Mouse (Mus musculus) urinary bladder, adult 2 months (tissue): Measurements from ENCODE around the gene Olfr727. TPM values are rescaled to one million over a fixed set of nuclear protein-coding genes. Genes with fewer than 3 reads are reported as not detected.

ENCODE experiments used
- DNase-seq: peaks from one replicate; pipeline ENCODE4 v3.0.0; 2022; ENCODE audit warnings: low spot score
- polyA plus RNA-seq: library from polyadenylated mRNA; depleted of rRNA; stranded (reverse); fragments of >200 nt; gene quantifications from 2 replicates; pipeline ENCODE4 v1.2.3, GENCODE M21; 2012; rRNA removed

The Olfr727 gene
- polyA plus RNA-seq = not detected in 2 replicates

- no peak for DNase-seq
Measured at GRCm38 (mm10) chr14:50122886-50123285, at the start of gene Olfr727. Gene Olfr727, plus strand, starts transcription at chr14:50123186.

DNA sequence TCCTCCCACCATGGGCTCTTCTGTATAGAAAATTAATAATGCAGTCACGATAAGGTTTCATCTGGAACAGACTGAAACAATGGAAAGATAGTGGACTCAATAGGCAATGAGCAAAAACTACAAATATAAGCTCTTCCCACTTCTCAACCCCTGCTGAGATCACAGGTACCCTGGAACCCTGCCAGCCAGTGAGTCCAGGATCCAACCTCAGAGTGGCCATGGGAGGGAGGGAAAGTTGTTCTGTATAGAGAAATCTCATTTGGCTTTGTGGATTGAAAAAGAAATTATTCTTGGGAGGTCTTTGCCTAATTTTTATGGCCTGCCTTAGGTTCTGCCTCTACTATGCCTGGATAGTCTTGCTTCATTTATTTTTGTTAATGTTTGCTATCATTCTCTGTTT, 32.1 kb upstream of the Olfr727 start, which contains the start of gene Olfr726:
TSS of gene Olfr726 (minus strand) at position 101 of the 400 bp plus-strand sequence.
- no peak for DNase-seq

DNA sequence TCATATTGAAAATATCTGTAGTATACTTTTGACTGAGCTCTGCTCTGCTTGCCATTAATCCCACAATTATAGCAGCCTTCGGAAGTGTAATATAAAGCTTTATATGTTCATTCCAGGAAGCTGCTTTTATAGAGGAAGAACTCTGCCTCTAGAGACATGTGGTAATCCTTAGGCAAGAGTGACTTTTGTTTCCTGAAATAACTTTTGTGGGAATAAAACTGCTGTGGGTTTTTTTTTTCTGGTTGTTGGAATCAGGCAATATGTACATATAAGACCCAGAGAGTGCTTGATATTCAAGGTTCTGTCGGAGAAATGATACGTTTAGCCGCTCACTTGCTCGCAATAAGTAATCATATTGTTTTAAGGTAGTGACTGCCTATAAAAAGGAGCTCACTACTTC, 19.6 kb downstream of the Olfr727 start, which contains the start of gene Olfr728:
TSS of gene Olfr728 (minus strand) at position 101 of the 400 bp plus-strand sequence.
- DNase-seq = no peak

GRCm38 (mm10) chr14:50152810-50153209, 29.8 kb downstream of the Olfr727 start, which contains the start of gene Olfr729:
Gene Olfr729, minus strand, starts transcription at chr14:50152910.
- DNase-seq = no peak

Other genes with a start within 250 kb of the Olfr727 start
- gene Olfr722, start 221.2 kb upstream of the Olfr727 start, polyA plus RNA-seq = not detected in 2 replicates
- gene Olfr723, start 191.4 kb upstream of the Olfr727 start, polyA plus RNA-seq = not detected in 2 replicates
- not detected in 2 replicates for gene Olfr724, start 159.9 kb upstream of the Olfr727 start, polyA plus RNA-seq
- gene Olfr725, start 82.8 kb upstream of the Olfr727 start, polyA plus RNA-seq = not detected in 2 replicates
- not detected in 2 replicates for gene Olfr726, start 32.2 kb upstream of the Olfr727 start, polyA plus RNA-seq
- not detected in 2 replicates for gene Olfr728, start 19.5 kb downstream of the Olfr727 start, polyA plus RNA-seq
- gene Olfr729, start 29.7 kb downstream of the Olfr727 start, polyA plus RNA-seq = not detected in 2 replicates
- gene Olfr730, start 65.0 kb downstream of the Olfr727 start, polyA plus RNA-seq = not detected in 2 replicates
- gene Olfr731, start 118.7 kb downstream of the Olfr727 start, polyA plus RNA-seq = not detected in 2 replicates
- not detected in 2 replicates for gene Olfr732, start 161.0 kb downstream of the Olfr727 start, polyA plus RNA-seq
- gene Olfr733, start 178.3 kb downstream of the Olfr727 start, polyA plus RNA-seq = not detected in 2 replicates
- gene Olfr734, start 203.6 kb downstream of the Olfr727 start, polyA plus RNA-seq = not detected in 2 replicates
- 0.07 TPM in 1 of 2 replicates, not detected in the other for gene Olfr735, start 225.7 kb downstream of the Olfr727 start, polyA plus RNA-seq
- 1.1 and 1.4 TPM in 2 replicates for gene Tlr11, start 234.7 kb downstream of the Olfr727 start, polyA plus RNA-seq